Mouse (Mus musculus): ENCODE results near the gene Rnf130.
A peak's percentile ranks its signal among the peaks of the same experiment; 100 is the strongest.
"Not testable (repeated sequence)": the region's sequence is repeated elsewhere in the genome, so short reads cannot be mapped to it uniquely, and the experiment has no call there.

Gene Rnf130

DNA sequence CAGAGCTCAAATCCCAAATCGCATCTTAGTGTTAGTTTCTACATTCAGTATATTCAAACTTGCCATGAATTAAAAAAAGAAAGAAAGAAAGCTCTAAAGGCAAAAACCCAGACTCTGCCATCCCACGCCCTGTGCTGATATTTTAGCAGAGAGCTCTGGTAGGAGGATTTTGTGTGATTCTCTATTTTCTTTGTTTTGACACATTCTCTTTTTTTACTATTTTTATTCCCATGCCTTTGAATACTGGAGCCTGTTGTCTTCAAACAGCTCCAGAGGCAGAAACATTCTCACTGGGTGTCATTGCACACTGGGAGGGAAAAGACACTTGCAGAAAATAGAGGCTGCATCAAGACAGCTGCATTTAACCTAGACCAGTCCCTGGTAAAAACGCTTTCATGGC lies 61.1 kb downstream of the Rnf130 start:
- DNase-seq (ENCODE audit: low spot score), result peak; percentile 40

DNA sequence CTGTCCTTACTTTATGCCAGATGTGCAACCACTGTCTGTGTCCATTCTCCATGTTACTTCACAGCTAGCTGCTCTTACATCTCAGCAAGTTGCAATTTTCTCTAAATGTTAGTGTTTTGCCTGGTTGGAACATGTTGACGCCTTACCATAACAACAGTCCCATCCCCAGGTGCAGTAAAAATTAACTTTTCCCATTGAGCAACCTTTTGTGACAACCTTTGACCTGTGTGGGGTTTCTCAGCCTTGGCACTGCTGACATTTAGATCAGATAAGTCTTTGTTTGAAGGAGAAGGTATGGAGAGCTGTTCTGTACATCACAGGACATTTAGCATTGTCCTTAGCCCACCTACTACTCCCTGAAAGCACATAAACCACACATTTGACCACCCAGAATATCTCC lies 64.7 kb downstream of the Rnf130 start:
- DNase-seq (ENCODE audit: low spot score), result no peak

DNA sequence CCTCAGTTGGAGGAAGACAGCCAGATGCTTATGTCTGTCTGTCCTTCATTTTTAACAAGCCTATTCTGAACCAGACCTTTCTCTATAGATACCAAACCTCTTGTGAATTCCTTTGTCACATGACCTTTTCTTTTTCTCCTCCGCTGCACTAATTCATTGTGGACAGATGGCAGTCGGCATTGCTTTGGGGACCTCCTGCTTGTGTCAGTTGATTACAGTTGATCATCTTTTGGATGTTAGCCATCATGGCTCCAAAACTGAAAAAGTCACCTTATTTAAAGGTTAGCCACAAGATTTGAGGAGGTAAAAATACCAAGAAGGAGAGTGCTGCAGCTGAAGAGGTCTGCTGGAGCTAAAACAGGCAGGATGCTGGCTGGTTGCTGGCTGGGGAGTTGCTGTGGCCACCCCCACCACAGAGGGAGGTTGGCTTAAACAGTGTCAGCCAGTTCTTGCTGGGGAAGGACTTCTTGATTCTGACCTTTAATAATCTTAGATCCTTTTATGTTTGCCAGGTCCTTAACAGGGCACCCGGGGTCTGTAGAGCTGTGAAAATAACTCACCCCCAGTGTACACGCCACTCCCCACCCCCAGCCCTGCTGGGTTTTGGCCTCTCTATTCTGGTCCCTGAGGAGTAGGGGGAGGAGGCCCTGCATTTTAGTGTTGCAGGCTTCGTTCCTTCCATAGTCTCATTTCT lies 66.0 kb downstream of the Rnf130 start:
- DNase-seq (ENCODE audit: low spot score), result no peak

DNA sequence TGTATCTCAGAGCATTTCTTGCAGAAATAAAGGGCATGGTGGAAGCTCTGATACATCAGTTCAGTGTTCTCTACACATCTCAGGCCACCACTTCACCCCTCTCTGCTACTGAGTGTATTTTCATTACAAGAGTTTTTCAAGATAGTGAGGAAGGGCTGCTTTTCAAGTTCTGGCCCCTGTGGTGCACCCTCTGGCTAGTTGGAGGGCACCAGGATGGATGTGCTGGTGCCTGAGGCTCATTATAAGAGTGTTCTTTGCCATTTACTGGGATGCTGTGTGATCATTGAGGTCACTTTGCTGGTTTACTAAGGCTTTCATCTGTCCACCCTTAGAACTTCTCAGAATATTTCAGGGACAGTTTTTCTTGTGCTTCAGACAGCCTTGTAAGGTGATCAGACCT lies 66.5 kb downstream of the Rnf130 start:
- no peak for DNase-seq (ENCODE audit: low spot score)

DNA sequence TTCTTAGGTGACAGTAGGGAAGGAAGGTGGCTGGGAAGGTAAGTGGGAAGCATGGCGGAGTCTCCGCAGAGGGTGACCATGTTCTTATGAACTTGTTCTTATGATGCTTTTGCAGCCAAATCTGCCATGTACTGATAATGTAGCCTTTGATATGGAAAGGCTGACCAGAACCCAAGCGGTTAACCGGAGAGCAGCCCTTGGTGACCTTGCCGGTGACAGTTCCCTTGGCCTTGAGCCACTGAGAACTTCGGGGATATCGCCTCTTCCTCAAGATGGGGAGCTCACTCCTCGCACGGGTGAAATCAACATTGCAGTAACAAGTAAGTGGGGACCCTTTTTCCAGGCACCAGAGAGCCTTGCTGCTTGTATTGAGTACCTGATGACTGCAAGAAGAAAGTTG lies 70.5 kb downstream of the Rnf130 start:
- no peak for DNase-seq (ENCODE audit: low spot score)

DNA sequence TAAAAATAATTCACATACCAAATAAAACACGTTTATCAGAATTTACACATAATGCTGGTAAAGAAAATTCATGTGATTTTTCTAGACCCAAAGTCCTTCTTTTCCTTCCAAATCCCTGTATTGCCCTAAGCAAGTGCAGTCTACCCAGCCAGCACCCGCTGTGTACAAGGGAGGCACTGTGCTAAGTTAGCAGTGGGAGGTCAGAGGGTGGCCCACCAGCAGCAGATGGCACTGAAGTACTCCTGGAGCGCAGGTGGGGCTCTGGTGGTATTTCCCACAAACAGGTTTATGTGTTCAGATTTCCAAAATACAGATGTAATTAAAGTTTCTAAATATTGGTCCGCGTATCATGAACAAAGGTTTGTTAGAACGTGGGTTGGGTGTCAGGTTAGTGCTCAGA lies 71.9 kb downstream of the Rnf130 start:
- no peak for DNase-seq (ENCODE audit: low spot score)

DNA sequence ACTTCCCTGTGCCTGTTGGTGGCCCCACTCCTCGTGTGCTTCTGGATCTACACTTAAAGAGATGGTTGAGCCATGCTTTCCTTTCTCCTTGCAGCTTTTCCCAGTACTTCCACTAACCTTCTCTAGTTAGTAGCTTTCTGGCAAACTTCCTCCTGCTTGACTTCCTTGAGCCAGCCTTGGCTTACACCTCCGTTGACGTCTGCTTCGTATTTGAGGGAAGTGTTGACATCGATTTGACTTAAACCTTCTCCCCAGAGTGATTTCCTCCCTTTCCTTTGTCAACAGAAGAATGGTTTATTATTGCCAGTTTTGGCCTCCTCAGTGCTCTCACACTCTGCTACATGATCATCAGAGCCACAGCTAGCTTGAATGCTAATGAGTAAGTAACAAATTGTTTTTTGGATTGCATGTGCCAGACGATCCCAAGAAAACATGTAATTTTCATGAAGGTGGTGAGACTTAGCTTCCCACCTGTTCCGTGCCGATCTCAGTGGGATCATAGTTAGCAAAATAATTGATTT lies 73.9 kb downstream of the Rnf130 start:
- DNase-seq (ENCODE audit: low spot score), result no peak

DNA sequence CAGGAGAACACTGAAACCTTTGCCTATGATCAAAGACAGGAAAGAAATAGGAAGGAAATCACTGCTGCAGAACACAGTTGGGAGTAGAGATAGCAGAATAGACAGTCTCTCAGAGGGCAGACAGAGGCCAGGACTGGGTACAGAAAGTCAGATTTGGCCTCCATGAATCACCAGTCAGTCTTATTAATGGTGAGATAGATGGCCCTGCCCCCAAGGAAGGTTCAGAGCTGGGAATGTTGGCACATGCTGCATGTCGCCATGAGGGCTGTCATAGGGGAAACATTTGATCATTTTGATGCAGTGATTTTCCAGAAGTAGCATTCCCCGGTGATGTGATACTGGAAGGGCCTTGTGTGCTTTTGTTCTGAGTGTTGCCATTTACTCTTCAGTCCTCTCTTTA lies 74.5 kb downstream of the Rnf130 start:
- no peak for DNase-seq (ENCODE audit: low spot score)

DNA sequence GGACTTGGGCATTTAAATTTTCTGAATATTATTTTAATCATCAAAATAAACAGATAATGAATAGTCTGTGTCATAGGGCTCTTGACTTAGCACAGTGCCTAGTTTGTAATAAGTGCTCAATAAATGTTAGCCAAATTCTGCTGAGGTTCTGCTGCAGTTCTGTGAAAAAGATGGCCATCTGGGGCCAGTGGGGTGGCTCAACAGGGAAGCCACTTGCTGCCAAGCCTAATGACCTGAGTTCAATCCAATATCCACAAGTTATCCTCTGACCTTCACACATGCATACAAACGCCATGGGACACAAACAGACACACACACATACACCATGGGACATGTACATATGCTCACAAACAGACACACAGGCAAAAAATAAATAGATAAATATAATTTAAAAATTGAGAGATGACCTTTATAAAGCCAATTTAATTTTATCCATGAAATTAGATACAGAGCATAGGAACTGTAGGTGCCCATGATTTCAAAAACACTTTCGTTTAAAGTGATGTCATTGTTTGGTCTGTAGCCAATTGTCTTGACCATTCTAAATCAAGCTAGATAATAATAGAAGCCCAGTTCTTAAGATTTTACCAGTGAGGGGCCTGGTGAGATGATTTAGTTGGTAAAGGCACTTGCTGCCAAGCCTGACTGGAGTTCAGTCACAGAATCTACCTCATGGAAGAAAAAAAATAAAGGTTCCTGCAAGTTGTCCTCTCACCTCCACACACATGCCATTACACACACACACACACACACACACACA lies 75.6 kb downstream of the Rnf130 start:
- DNase-seq (ENCODE audit: low spot score), result no peak

DNA sequence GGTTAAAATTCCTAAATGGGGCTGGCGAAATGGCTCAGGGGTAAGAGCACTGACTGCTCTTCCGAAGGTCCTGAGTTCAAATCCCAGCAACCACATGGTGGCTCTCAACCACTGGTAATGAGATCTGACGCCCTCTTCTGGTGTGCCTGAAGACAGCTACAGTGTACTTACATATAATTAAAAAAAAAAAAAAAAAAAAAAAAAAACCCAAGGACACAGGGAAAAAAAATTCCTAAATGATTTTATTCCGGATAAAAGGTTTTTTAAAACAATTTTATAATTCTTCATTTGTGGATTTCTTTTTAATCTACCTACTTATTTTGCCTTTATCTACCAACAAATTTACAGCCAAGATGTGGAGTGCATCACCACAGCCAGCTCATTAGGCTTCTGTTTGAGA lies 76.8 kb downstream of the Rnf130 start:
- DNase-seq (ENCODE audit: low spot score), result not testable (repeated sequence)

DNA sequence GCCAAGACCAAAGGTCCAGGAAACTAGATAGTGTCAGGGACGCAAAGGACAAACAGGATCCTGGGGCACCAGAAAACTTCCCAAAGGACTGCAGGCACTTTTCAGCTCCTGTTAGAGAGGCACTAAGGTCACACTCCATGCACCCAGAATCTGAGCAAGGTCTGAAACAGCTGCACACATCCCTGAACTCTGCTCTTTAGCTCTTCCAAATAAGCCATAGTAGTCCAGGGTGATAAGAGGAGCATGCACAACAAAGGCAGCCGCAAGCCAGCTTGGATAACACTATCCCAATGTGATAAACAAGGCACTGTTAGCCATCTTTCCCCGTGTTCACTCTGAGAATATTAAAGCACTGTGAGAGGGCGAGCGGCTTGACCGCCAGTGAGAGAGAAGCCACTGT lies 78.9 kb downstream of the Rnf130 start:
- no peak for DNase-seq (ENCODE audit: low spot score)

DNA sequence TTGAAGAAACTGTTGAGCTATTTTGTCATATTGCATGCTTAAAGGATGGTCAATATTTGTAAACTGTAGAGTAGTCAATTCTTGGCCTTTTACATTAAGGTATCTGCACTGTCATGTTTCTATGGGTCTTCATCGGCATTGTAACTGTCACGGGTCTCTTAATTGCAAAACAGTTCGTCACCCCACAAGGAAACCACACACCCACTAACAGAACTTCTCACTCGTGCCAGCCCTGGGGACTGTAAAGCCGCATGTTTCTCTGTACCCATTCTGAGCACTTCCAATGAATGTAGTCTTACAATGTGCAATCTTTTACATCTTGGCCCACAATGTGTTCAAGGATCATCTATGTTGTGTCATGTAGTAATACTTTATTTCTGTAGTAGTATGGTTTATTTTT lies 80.1 kb downstream of the Rnf130 start:
- no peak for DNase-seq (ENCODE audit: low spot score)

DNA sequence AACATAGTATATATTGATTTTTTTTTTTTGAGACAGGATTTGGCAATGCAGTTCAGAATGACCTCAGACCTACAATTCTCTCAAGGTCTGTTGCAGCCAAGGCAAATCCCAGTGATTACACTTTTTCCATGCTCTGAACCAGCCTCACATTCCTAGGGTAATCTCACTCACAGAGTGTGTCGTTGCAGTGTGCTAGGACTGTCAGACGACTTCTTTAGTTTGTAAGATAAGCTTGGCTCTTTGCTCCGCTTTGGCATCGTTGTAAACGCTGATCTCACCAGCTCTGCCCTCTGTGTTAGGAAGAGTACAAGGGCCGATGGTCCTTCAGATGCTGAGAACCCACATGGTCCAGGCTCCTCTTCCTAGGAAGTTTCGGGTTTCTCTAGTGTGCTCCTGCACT lies 80.9 kb downstream of the Rnf130 start:
- DNase-seq (ENCODE audit: low spot score), result no peak

DNA sequence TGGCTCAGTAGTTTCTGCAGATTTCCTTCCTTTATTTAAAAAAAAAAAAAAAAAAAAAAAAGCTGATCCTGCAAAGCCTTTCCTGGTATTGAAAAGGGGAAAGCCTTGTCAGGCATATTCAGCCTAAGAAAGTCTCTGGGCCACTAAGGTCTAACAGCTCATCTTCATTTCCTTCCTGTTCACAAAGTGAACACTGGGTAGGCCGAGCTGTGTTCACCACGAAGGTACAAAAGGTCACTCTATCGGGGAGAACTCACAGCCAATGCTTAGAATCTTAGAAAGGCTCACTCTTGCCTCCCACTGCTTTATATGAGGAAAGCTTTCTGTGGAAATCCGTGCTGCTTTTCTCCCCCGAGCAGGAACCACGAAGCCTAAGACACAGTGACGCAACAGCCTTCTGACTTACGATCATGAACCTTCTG lies 83.7 kb downstream of the Rnf130 start:
- DNase-seq (ENCODE audit: low spot score), result no peak

DNA sequence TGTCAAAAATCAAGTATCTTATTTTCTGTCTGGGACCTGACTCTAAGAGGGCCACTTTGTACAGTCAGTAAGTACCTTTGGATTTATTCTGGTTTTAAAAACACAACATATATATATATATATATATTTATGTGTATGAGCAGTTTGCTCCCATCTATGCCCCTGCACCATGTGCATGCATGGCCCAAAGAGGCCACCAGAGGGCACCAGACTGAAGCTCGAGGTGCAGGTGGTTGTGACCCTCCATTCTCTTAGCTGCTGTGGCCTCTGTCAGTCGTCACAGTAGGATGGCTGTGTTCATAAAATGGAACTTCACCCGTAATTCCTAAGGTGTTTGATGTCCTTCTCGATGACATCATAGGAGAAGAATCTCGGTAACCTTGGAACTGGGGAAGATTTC lies 89.2 kb downstream of the Rnf130 start:
- no peak for DNase-seq (ENCODE audit: low spot score)

DNA sequence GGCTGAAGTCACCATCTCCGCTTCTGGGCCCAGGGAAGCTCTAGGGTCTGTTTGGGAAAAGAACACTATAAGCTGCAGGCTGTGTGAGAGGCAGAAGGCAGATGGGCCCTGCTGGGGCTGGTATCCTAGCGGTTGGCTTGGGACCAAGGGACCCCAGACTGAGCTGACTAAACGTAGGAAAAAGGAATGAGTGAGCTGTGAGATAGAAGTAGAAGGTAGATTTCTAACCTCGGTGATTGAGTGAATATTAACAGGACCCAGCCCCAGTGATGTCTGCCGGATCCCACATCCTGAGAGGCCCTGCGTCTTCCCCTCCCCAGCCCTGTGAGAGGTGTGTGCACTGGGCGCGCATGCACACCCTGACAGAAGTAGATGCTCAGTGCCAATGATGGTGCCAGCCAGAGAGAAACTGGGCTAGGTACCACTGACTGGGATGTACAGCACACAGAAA lies 97.5 kb downstream of the Rnf130 start:
- no peak for DNase-seq (ENCODE audit: low spot score)

DNA sequence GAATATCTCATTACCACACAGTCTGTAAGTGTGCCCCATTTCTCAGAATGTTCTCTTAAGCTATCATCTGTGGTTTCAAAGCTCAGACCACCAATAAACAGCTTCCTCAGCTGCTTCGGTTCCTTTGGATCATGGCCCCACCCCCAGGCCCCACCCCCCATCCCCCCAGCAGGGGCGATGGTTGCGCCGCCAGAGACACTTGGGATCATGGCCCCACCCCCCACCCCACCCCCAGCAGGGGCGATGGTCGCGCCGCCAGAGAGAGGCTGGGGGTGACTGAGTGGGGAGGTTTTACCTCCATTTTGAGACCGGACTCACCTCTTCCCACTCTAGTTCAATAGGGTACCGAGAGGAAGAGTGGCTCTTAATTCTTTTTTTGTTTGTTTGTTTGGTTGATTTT lies 102.6 kb downstream of the Rnf130 start:
- DNase-seq (ENCODE audit: low spot score), result no peak

DNA sequence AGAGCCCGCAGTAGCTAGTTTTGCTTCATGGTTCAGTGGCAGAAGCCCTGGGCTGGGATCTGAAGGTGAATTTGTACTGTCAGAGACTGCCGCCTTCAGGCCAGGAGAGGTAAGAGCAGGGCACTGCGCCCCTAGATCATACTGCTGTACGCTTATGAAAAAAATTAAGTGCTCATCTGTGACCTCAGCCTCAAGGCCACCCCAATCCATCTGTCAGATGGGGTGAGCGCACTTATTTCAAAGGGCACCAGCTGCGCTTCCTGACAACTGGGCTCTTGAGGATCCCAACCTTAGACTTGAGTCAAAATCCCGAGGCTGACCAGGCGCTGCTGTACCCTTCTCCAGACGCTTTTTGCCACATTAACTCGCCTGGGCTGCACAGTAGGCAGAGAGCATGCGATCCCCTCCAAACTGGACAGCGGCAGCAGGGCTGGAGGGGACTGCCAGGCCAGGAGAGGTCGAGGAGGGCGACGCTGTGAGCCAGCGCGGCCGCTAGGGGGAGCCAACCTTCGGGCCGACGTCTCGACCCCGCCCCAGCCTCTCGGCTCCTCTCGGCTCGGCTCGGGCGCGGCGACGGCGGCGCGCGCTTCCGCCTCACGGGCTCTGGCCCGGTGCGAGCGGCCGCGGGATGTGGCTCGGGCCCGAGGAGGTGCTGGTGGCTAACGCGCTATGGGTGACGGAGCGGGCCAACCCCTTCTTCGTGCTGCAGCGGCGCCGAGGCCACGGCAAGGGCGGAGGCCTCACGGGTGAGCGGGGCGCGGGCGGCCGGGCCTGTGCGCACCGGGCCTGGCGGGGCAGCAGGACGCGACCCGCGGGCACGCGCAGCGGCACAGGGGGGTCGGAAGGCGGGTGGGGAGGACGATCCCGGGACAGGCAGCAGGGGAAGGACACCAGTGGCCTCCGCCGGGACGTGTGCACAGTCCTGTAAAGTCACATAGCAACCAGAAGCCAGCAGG lies 105.9 kb downstream of the Rnf130 start, which contains the start of gene Tbc1d9b:
Gene Tbc1d9b, plus strand, starts transcription at position 586 of the 956 bp plus-strand sequence.
- peak; percentile 83 for DNase-seq (ENCODE audit: low spot score)

DNA sequence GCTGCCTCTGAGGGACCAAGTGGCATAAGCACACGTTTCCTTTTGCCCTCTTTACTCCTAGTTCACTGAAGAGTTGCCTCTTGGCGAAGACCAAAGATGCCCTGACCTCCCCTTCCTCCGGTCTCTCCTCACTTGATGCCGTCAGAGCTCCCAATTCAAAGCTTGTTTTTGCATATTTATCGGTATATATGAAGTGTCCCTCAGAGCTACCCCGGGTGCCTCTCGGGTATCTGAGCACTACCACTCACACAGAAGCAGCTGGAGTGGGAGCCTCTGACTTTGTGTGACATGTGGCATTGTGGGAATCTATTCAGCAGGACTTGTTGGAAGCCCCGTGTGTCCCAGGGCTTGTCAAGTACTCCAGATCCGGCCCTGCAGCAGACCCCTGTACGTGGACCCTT lies 106.7 kb downstream of the Rnf130 start:
- DNase-seq (ENCODE audit: low spot score), result no peak

DNA sequence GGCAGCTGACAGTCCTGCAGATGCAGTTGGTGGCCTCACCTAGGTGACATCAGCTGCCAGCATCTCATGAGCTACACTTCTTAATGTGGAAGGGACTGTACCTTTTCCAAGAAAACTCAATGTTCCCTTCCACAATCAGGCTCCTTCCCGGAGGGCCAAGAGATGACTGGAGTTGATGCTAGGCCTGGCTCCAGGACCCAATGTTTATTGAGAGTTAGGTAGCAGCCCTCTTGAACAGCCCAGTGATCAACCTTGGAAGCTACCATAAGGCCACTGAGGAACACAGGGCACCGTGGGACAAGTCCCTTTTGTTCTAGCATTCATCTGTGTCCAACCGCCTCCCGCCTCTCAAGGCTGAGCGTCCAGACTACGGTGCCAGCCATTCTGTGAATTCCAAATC lies 107.1 kb downstream of the Rnf130 start:
- DNase-seq (ENCODE audit: low spot score), result no peak

DNA sequence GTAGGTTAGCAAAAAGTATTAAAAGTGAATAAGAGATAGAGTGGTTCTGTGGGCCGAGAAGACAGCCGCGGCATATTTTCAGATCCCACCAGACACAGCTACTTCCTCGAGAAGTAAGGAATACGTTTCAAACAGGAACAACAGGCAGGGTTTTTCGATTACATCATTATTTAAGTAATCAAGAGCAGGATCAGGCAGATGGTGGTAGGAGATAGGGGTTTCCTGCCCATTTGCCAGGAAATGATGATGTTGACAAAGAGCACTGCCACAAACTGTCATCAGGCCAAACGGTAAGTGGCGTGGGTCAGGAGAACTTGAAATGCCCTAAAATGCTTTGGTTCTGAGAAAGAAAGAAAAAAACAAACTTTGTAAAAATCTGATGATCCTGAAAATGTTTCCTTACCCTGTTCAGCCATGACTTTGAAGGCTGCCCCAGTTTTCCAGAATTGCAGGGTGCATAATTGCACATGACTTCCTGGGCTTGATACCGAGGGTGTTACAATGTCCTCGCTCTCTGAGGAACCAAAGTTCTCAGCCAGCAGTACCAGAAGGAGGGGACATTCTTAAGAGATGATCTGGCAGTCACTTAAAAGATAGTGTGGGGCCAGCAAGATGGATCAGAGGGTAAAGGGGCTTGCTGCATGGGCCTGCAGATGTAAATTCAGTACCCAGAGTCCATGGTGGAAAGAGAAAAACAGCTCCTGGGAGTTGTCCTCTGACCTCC lies 109.2 kb downstream of the Rnf130 start:
- DNase-seq (ENCODE audit: low spot score), result no peak
